Mouse (Mus musculus) heart, postnatal 0 days (tissue): ENCODE results near the gene Pld5. TPM values are rescaled to one million over a fixed set of nuclear protein-coding genes. Genes with fewer than 3 reads are reported as not detected.

Source experiments
- ATAC-seq: fragments of 200-750 bp; cut with Nextera tagmentation; 2 replicates; pipeline ENCODE4 v1.8.0; 2017; ENCODE audit warnings: low read depth, moderate number of reproducible peaks, moderate library complexity; ENCODE audit not compliant: insufficient read depth
- DNase-seq: peaks from one replicate; pipeline ENCODE4 v3.0.0-alpha.2; 2016; ENCODE audit warnings: low spot score
- H3K27ac ChIP-seq: fragments of 300-500 bp; sonication (generic); 2 replicates; pipeline ENCODE4 v1.5.1; 2014; ENCODE audit warnings: low read depth, mild to moderate bottlenecking
- H3K27me3 ChIP-seq: fragments of 300-500 bp; sonication (generic); 2 replicates; pipeline ENCODE4 v1.6.1; 2014; ENCODE audit warnings: low read length, mixed read lengths; ENCODE audit not compliant: control insufficient read depth, insufficient read depth
- H3K36me3 ChIP-seq: fragments of 300-500 bp; sonication (generic); replicated peaks from 2 replicates; pipeline ENCODE4 v1.6.1; 2014; ENCODE audit warnings: low read length, mixed read lengths; ENCODE audit not compliant: control insufficient read depth, insufficient read depth
- H3K4me1 ChIP-seq: fragments of 300-500 bp; sonication (generic); 2 replicates; pipeline ENCODE4 v1.6.1; 2014; ENCODE audit warnings: antibody characterized with exemption; ENCODE audit not compliant: control insufficient read depth, insufficient read depth
- H3K4me2 ChIP-seq: fragments of 300-500 bp; sonication (generic); 2 replicates; pipeline ENCODE4 v1.6.1; 2014; ENCODE audit warnings: low read depth, mild to moderate bottlenecking, low read length, moderate library complexity
- H3K4me3 ChIP-seq: fragments of 300-500 bp; sonication (generic); 2 replicates; pipeline ENCODE4 v1.5.1; 2014; ENCODE audit warnings: low read depth, low read length
- H3K9ac ChIP-seq: fragments of 300-500 bp; sonication (generic); replicated peaks from 2 replicates; pipeline ENCODE4 v1.6.1; 2014; ENCODE audit warnings: low read depth, low read length, mixed read lengths
- H3K9me3 ChIP-seq: fragments of 300-500 bp; sonication (generic); replicated peaks from 2 replicates; pipeline ENCODE4 v1.6.1; 2016; ENCODE audit warnings: low read length; ENCODE audit not compliant: control insufficient read depth
- CTCF ChIP-seq: IDR thresholded peaks from 2 replicates; pipeline ENCODE4 v1.5.1; 2016; ENCODE audit warnings: antibody characterized with exemption, control low read depth, low read depth
- EP300 ChIP-seq: IDR thresholded peaks from 2 replicates; pipeline ENCODE4 v1.6.1; 2016; ENCODE audit warnings: antibody characterized with exemption, low read depth
- WGBS: fragments of 180-500 bp; shearing (Covaris S2); extraction: QIAGEN DNeasy Blood & Tissue Kit; methylation state at CpG from one replicate; pipeline ENCODE4 v1.1.7; 2014; 5-methylcytosine and 5-hydroxymethylcytosine counted together
- polyA plus RNA-seq: library from polyadenylated mRNA; unstranded; fragments of >200 nt; fragmentation: Nextera tagmentation; extraction: Ambion mirVana; gene quantifications from 2 replicates; pipeline ENCODE4 v1.2.1, GENCODE M21; 2015
- total RNA-seq: library from RNA; depleted of rRNA; stranded (reverse); fragments of >200 nt; gene quantifications from 2 replicates; pipeline ENCODE4 v1.2.3, GENCODE M21; 2014; ENCODE audit warnings: low replicate concordance

The Pld5 gene
- total and polyA plus RNA-seq, 2 experiments from 2014 or later = 0.51 to 0.65 TPM

DNA sequence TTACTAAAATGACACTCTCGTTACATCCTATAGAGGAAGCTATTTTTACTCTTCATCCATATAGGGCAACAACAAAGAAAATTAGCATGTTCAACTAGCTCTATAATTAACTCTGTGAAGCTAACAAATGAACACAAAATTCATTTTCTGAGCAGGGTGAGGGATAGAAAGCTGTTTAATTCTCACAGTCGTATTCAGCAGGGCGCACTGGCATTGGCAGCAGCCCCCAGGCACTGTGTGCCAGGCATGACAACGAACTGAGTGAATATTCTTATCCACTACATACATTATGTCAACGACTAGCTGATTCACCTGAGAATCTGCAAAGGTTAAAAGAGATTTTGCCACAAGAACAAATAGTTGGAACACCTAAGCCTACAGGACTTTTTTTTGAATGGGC, 304.4 kb downstream of the Pld5 start:
- H3K9ac ChIP-seq = no peak overlapping the region
- H3K4me2 ChIP-seq = no peak overlapping the region
- no peak for DNase-seq
- ATAC-seq = no peak
- H3K27ac ChIP-seq = no peak overlapping the region
- TF ChIP-seq EP300 (no peak), CTCF (no peak)
- no peaks in the 10 kb centered on the region for H3K9me3 ChIP-seq
- H3K36me3 ChIP-seq = no peaks in the 10 kb centered on the region
- no peaks in the 10 kb centered on the region for H3K4me1 ChIP-seq
- no peak overlapping the region for H3K4me3 ChIP-seq
- 79% methylated on average over 5 of the region's 5 CpGs for WGBS
- no peaks in the 10 kb centered on the region for H3K27me3 ChIP-seq

DNA sequence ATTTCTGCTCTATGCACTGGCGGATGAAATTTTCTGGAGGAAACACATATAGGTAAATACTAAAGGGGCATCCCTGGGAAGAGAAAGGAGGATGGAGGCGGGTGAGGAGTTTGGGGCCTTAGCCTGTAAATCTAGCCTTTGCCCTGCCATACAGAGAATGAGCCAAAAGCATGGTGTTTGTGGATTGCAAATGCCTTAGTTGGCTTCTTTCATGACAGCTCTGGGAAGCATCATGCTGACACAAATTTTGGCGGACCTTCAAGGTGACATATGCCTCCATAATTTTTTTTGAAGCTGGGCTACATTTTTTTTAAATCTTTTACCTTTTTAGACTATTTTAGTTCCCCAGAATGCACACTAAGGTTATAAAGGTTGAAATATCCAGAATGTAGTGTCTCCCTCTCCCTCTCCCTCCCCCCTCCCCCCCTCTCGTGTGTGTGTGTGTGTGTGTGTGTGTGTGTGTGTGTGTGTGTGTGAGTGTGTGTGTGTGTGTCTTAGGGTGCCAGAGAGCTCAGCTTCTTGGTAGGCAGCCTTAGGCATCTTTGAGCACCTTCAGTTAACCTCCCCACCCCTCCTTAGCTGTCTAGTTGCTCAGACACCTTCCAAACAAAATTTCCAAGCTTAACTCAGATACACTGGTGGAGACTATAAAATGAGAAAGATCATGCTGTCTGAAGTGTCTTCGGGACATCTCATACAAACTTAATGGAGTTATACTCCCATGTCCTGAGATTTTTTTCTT, 307.9 kb downstream of the Pld5 start:
- 81% methylated on average over 4 of the region's 5 CpGs for WGBS
- ATAC-seq (no peak), DNase-seq (no peak)
- H3K27me3 ChIP-seq = no peaks in the 10 kb centered on the region
- no peaks in the 10 kb centered on the region for H3K36me3 ChIP-seq
- no peak overlapping the region for H3K4me3 ChIP-seq
- no peak for TF ChIP-seq CTCF
- no peak for TF ChIP-seq EP300
- H3K4me1 ChIP-seq = no peaks in the 10 kb centered on the region
- H3K4me2 ChIP-seq = no peak overlapping the region
- H3K27ac ChIP-seq = no peak overlapping the region
- H3K9ac ChIP-seq = no peak overlapping the region
- H3K9me3 ChIP-seq = no peaks in the 10 kb centered on the region

DNA sequence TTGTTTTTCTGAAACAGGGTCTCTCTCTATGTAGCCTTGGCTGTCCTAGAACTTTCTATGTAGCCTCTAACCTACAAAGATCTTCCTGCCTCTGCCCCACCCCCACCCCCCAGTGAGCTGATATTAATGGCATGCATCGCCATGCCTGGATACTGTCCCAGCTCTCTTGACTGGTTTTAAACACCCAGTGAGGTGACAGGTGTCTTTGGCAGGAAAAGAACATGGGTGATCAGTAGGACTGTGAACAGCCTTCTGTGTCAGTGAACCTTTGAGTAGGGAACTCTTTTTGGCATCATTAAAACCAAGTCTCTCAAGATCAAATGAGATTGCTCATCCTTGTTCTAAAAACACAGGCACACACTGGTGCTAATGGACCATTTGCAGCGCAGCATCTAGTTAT, 313.3 kb downstream of the Pld5 start:
- H3K27ac ChIP-seq = no peak overlapping the region
- no peaks in the 10 kb centered on the region for H3K4me1 ChIP-seq
- TF ChIP-seq CTCF (no peak), EP300 (no peak)
- DNase-seq (no peak), ATAC-seq (no peak)
- no peak overlapping the region for H3K4me3 ChIP-seq
- no peaks in the 10 kb centered on the region for H3K9me3 ChIP-seq
- no peak overlapping the region for H3K4me2 ChIP-seq
- no peaks in the 10 kb centered on the region for H3K36me3 ChIP-seq
- H3K9ac ChIP-seq = no peak overlapping the region
- 61% methylated on average over 2 of the region's 2 CpGs for WGBS
- no peaks in the 10 kb centered on the region for H3K27me3 ChIP-seq

DNA sequence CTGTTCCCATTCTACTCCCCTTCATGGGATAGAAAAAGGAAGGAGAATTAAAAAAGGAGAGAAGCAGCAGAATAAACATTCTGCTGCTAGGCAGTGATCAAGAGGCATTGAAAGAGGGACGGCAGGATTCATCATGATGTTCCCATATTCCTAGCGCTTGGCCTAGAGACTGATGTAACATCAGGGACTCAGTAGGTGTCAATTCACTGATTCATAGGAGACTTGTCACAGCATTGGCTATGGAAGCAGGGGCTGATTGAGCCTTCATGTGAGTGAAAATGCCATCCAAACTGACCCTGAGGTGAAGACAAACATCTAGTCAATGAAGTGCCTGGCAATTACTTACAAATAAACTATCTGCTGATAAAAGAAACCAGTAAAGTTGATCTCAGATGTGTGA, 324.3 kb downstream of the Pld5 start:
- Histone ChIP-seq H3K4me2 (no peak overlapping the region), H3K27ac (no peak overlapping the region), H3K9ac (no peak overlapping the region), H3K36me3 (no peaks in the 10 kb centered on the region), H3K27me3 (no peaks in the 10 kb centered on the region), H3K4me3 (no peak overlapping the region), H3K4me1 (no peaks in the 10 kb centered on the region), H3K9me3 (no peaks in the 10 kb centered on the region)
- DNase-seq (no peak), ATAC-seq (no peak)
- no peak for TF ChIP-seq EP300
- TF ChIP-seq CTCF = no peak
- 90% methylated on average over 2 of the region's 2 CpGs for WGBS

DNA sequence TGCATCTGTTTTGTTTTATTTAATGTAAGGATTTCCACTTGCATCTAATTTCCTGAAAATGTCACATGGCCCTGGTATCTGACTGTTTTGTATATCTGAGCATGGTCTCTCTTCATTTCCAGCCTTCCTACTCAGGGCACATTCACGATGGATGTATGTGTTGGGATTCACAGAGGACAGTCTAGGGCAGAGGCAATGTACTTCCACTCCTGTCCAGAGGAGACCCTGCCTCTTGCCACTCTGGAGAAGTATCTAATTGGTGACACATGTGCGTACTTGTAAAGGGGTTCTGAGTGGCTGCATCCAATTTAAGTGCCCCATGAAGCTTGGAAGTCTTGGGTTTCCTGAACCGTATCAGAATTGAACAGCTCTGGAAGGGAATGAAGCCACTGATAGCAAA, 324.7 kb downstream of the Pld5 start:
- Histone ChIP-seq H3K9ac (no peak overlapping the region), H3K4me1 (no peaks in the 10 kb centered on the region), H3K4me3 (no peak overlapping the region), H3K4me2 (no peak overlapping the region), H3K36me3 (no peaks in the 10 kb centered on the region), H3K9me3 (no peaks in the 10 kb centered on the region), H3K27ac (no peak overlapping the region), H3K27me3 (no peaks in the 10 kb centered on the region)
- DNase-seq (no peak), ATAC-seq (no peak)
- no peak for TF ChIP-seq CTCF
- no peak for TF ChIP-seq EP300
- 80% methylated on average over 3 of the region's 3 CpGs for WGBS

DNA sequence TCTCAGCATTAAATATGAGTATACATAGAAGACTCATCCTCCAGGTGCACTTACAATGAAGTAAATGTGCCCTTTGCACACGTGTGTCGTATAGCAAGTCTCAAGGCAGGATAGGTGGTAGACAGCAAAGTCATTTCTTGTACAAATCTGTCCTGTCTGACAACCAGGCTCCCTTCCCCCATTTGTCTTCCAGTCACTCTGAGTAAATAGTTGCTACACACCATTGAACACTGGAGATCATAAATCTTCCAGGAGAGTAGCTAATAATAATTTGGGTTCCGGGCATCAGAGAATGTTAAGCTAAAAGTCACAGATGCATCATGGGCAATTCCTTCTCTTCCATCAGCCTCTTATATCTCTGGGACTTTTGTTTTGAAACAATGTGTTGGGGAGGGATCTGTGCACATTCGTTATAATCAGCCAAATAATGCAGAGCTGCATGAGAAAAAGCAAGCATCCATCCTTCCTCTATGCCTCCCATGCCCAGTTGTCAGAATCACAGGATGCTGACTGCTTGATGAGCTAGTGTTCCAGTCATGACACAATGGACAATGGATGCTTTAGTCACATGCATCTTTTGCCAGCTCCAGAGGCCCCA, 328.3 kb downstream of the Pld5 start:
- Histone ChIP-seq H3K9me3 (no peaks in the 10 kb centered on the region), H3K9ac (no peak overlapping the region), H3K27ac (no peak overlapping the region), H3K27me3 (no peaks in the 10 kb centered on the region), H3K36me3 (no peaks in the 10 kb centered on the region), H3K4me1 (no peaks in the 10 kb centered on the region), H3K4me2 (no peak overlapping the region), H3K4me3 (no peak overlapping the region)
- TF ChIP-seq CTCF = no peak
- TF ChIP-seq EP300 = no peak
- DNase-seq = no peak
- ATAC-seq = no peak
- 66% methylated on average over 4 of the region's 4 CpGs for WGBS
